Mouse (Mus musculus): ENCODE measurements around the gene Gm9821. TPM values are rescaled to one million over a fixed set of nuclear protein-coding genes. Genes with fewer than 3 reads are reported as not detected.

The Gm9821 gene
- total RNA-seq, 2 experiments from 2014 or later: 0.33 TPM; not detected in 1

DNA sequence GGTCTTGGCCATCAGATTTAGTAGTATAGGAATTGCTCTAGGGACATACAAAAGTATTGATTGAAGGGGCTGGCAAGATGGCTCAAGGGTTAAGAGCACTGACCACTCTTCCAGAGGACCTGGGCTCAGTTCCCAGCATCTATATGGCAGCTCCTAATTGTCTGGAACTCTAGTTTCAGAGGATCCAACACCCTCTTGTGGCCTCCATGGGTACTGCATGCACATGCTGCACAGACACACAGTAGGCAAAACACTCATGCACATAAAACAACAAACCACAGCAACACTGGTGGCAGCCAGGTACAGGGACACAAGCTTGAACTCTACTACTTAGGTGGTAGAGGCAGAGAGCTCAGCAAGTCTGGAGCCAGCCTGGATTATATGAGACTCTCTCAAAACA is 44.2 kb downstream of the Gm9821 start:
- no peak for ATAC-seq (replicated peaks; ENCODE audit: low FRiP score, low TSS enrichment, poor library complexity, severe bottlenecking)

DNA sequence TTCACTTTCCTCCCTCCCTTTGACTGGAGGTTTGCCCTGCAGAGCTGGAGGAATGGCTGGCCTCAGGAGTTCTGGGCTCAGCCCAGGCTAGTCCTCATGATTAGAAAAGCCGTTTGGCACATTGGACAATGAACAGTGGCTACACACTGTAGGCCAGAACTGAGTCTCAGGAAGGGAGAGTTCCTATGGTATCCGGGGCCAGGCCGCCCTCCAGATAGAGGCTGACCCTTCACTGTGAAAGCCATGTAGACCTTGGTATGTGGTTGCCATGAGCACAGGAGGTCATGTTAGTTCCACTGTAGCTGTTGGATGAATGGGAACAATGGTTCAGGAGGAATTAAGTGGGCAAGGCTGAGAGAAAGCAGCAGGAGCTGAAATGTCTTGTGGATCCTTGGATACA is 47.9 kb downstream of the Gm9821 start:
- ATAC-seq (replicated peaks; ENCODE audit: low FRiP score, low TSS enrichment, poor library complexity, severe bottlenecking): no peak

DNA sequence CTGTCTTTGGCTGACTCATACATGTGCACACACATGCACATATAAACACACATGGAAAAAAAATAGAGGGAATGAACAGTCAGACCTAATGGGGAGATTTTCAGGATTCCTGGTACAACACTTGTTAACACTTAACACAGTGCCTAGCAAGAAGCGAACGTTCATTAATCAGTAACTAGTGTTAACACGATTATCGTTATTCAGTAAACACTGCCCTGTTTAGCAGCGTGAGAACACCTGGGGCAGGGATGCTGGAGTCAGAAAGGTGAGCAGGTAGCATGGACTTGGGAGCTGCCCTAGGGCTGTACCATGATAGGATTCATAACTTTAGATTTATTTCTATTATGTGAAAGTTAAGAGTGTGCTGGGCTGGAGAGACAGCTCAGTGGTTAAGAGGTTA is 50.5 kb downstream of the Gm9821 start:
- ATAC-seq (replicated peaks; ENCODE audit: low FRiP score, low TSS enrichment, poor library complexity, severe bottlenecking): no peak

Other genes with a start within 250 kb of the Gm9821 start
- 16.3 and 22.0 TPM in 2 replicates for gene Atg13, start 235.1 kb upstream of the Gm9821 start, total RNA-seq (2014; fragmentation: Nextera tagmentation)
- gene Atg13, start 235.1 kb upstream of the Gm9821 start, total RNA-seq (2017): 7.7 and 10.1 TPM in 2 replicates
- gene Harbi1, start 234.9 kb upstream of the Gm9821 start, total RNA-seq (2014; fragmentation: Nextera tagmentation): 6.6 and 8.4 TPM in 2 replicates
- 10.6 and 15.9 TPM in 2 replicates for gene Harbi1, start 234.9 kb upstream of the Gm9821 start, total RNA-seq (2017)
- gene Ambra1, start 215.6 kb upstream of the Gm9821 start, total RNA-seq (2014; fragmentation: Nextera tagmentation): 28.0 and 40.5 TPM in 2 replicates
- gene Ambra1, start 215.6 kb upstream of the Gm9821 start, total RNA-seq (2017): 33.1 and 35.6 TPM in 2 replicates
- 0.94 TPM in 1 of 2 replicates, not detected in the other for gene Chrm4, start 18.5 kb upstream of the Gm9821 start, total RNA-seq (2014; fragmentation: Nextera tagmentation)
- gene Chrm4, start 18.5 kb upstream of the Gm9821 start, total RNA-seq (2017): not detected in 2 replicates
- gene Mdk, start 13.4 kb upstream of the Gm9821 start, total RNA-seq (2014; fragmentation: Nextera tagmentation): 2.1 TPM in 1 of 2 replicates, not detected in the other
- gene Mdk, start 13.4 kb upstream of the Gm9821 start, total RNA-seq (2017): 0.75 TPM in 1 of 2 replicates, not detected in the other
- 172 and 204 TPM in 2 replicates for gene Dgkz, start 30.2 kb downstream of the Gm9821 start, total RNA-seq (2014; fragmentation: Nextera tagmentation)
- 44.4 and 60.2 TPM in 2 replicates for gene Dgkz, start 30.2 kb downstream of the Gm9821 start, total RNA-seq (2017)
- gene Creb3l1, start 78.8 kb downstream of the Gm9821 start, total RNA-seq (2014; fragmentation: Nextera tagmentation): 0.33 TPM in 1 of 2 replicates, not detected in the other
- 0.38 TPM in 1 of 2 replicates, not detected in the other for gene Creb3l1, start 78.8 kb downstream of the Gm9821 start, total RNA-seq (2017)
- gene Phf21a, start 147.4 kb downstream of the Gm9821 start, total RNA-seq (2014; fragmentation: Nextera tagmentation): 26.9 and 29.8 TPM in 2 replicates
- gene Phf21a, start 147.4 kb downstream of the Gm9821 start, total RNA-seq (2017): 6.2 and 18.5 TPM in 2 replicates